Mouse (Mus musculus) liver, embryonic 14.5 days (tissue): ENCODE measurements at regions not wholly inside any gene's neighbourhood (a gene's known extent, or its start where the extent isn't known, plus 50 kb on each side); places are given as distances from the start of the nearest gene placed in this dataset.

Source experiments
- ATAC-seq: fragments of 200-750 bp; cut with Nextera tagmentation; 2 replicates; pipeline ENCODE4 v1.8.0; 2017; ENCODE audit warnings: moderate number of reproducible peaks, mild to moderate bottlenecking, moderate library complexity; ENCODE audit not compliant: insufficient read depth
- DNase-seq, 3 experiments: peaks; one replicate each; pipeline ENCODE4 v3.0.0-alpha.2; 2012 to 2013; ENCODE audit warnings: low read depth in 3 of 3, low spot score in 3 of 3
- H3K27ac ChIP-seq: fragments of 300-500 bp; sonication (generic); 2 replicates; pipeline ENCODE4 v1.5.1; 2014; ENCODE audit warnings: moderate library complexity, mild to moderate bottlenecking, control low read depth, inconsistent platforms
- H3K27me3 ChIP-seq: fragments of 300-500 bp; sonication (generic); 2 replicates; pipeline ENCODE4 v1.6.1; 2014; ENCODE audit warnings: mild to moderate bottlenecking, low read length, moderate library complexity; ENCODE audit not compliant: control insufficient read depth, insufficient read depth
- H3K36me3 ChIP-seq: fragments of 300-500 bp; sonication (generic); replicated peaks from 2 replicates; pipeline ENCODE4 v1.6.1; 2014; ENCODE audit warnings: low read depth; ENCODE audit not compliant: control insufficient read depth, insufficient read depth
- H3K4me1 ChIP-seq, 2 experiments: fragments of 200-500 bp in 1 of 2; fragments of 300-500 bp in 1 of 2; sonication (generic) in 1 of 2; replicated peaks; 2 replicates each; pipeline ENCODE4 v1.6.1; 2012 to 2014; ENCODE audit warnings: antibody characterized with exemption in 1 of 2, inconsistent platforms in 1 of 2, low read length in 1 of 2; ENCODE audit not compliant: control insufficient read depth in 2 of 2, insufficient read depth in 2 of 2
- H3K4me2 ChIP-seq: fragments of 300-500 bp; sonication (generic); 2 replicates; pipeline ENCODE4 v1.6.1; 2014; ENCODE audit warnings: low read depth, mild to moderate bottlenecking, control low read depth, moderate library complexity
- H3K4me3 ChIP-seq, 2 experiments: fragments of 200-500 bp in 1 of 2; fragments of 300-500 bp in 1 of 2; sonication (generic) in 1 of 2; 2 replicates each; pipeline ENCODE4 v1.5.1; 2012 to 2014; ENCODE audit warnings: low read depth in 2 of 2, low read length in 2 of 2, mild to moderate bottlenecking in 2 of 2, control low read depth in 1 of 2, inconsistent platforms in 1 of 2, moderate library complexity in 1 of 2; ENCODE audit not compliant: insufficient read depth in 1 of 2
- H3K9ac ChIP-seq: fragments of 300-500 bp; sonication (generic); replicated peaks from 2 replicates; pipeline ENCODE4 v1.6.1; 2014; ENCODE audit warnings: mild to moderate bottlenecking, control low read depth, moderate library complexity
- H3K9me3 ChIP-seq: fragments of 300-500 bp; sonication (generic); 2 replicates; pipeline ENCODE4 v1.6.1; 2016; ENCODE audit warnings: low read length, mixed read lengths; ENCODE audit not compliant: control insufficient read depth
- CTCF ChIP-seq: IDR thresholded peaks from 2 replicates; pipeline ENCODE4 v1.5.1; 2016; ENCODE audit warnings: antibody characterized with exemption, low read depth, control low read depth
- EP300 ChIP-seq: IDR thresholded peaks from 2 replicates; pipeline ENCODE4 v1.6.1; 2016; ENCODE audit warnings: antibody characterized with exemption, low read depth
- WGBS: fragments of 180-500 bp; shearing (Covaris S2); extraction: QIAGEN DNeasy Blood & Tissue Kit; methylation state at CpG from one replicate; pipeline ENCODE4 v1.1.7; 2014; ENCODE audit not compliant: insufficient replicate concordance; 5-methylcytosine and 5-hydroxymethylcytosine counted together

- TF ChIP-seq EP300, result no peak
- no peak for TF ChIP-seq CTCF
- ATAC-seq (peak; percentile 33; the same call in 1 of the 2 replicates), DNase-seq (peak in 1 of 3 experiments; percentile 11)
- H3K4me3 ChIP-seq, result no peak overlapping the region; a peak in 1 of 4 replicates
- no peaks in the 10 kb centered on the region for H3K36me3 ChIP-seq
- no peaks in the 10 kb centered on the region; the same call in 1 of the 2 replicates for H3K27me3 ChIP-seq
- H3K27ac ChIP-seq, result no peak overlapping the region; the same call in 1 of the 2 replicates
- H3K9me3 ChIP-seq, result no peaks in the 10 kb centered on the region
- H3K9ac ChIP-seq, result peak overlapping the region; percentile 31; the same call in 1 of the 2 replicates
- WGBS, result 5% methylated on average over 3 of the region's 3 CpGs
- peak overlapping the region; percentile 58 for H3K4me2 ChIP-seq
- H3K4me1 ChIP-seq, result peaks cover 13 to 21% of the 10 kb centered on the region in 2 experiments
These were observed 1406.1 kb upstream of the A1bg start for GRCm38 (mm10) chr15:62328920-62329319.

- no peak overlapping the region; the same call in none of the 2 replicates for H3K27ac ChIP-seq
- TF ChIP-seq EP300, result peak; percentile 68
- TF ChIP-seq CTCF, result no peak
- 8% methylated on average over 9 of the region's 9 CpGs for WGBS
These were observed 1405.6 kb upstream of the A1bg start for GRCm38 (mm10) chr15:62328305-62328881.

GRCm38 (mm10) chr15:62327481-62327880, 1404.7 kb upstream of the A1bg start:
- no peak overlapping the region for H3K4me2 ChIP-seq
- peaks cover 13 to 21% of the 10 kb centered on the region in 2 experiments for H3K4me1 ChIP-seq
- H3K36me3 ChIP-seq, result no peaks in the 10 kb centered on the region
- H3K27me3 ChIP-seq, result no peaks in the 10 kb centered on the region; the same call in 1 of the 2 replicates
- H3K27ac ChIP-seq, result no peak overlapping the region
- no peak overlapping the region for H3K9ac ChIP-seq
- ATAC-seq (no peak), DNase-seq (no peak)
- WGBS, result 59% methylated on average over 2 of the region's 2 CpGs
- H3K4me3 ChIP-seq, result no peak overlapping the region
- H3K9me3 ChIP-seq, result no peaks in the 10 kb centered on the region
- no peak for TF ChIP-seq CTCF
- no peak for TF ChIP-seq EP300

More at GRCm38 (mm10) chr15:62328305-62328881, 1405.6 kb upstream of the A1bg start:
- H3K4me3 ChIP-seq, result no peak overlapping the region; a peak in 1 of 4 replicates
- H3K9me3 ChIP-seq, result no peaks in the 10 kb centered on the region
- ATAC-seq (peak; percentile 79), DNase-seq (peak; percentile 30 to 56 (median 47))
- H3K36me3 ChIP-seq, result no peaks in the 10 kb centered on the region
- H3K4me2 ChIP-seq, result peak overlapping the region; percentile 58
- peak overlapping the region; percentile 31; the same call in 1 of the 2 replicates for H3K9ac ChIP-seq
- peaks cover 13 to 21% of the 10 kb centered on the region in 2 experiments for H3K4me1 ChIP-seq
- H3K27me3 ChIP-seq, result no peaks in the 10 kb centered on the region; the same call in 1 of the 2 replicates

GRCm38 (mm10) chr15:62326524-62326923, 1403.7 kb upstream of the A1bg start:
- no peak overlapping the region for H3K27ac ChIP-seq
- 48% methylated on average over 4 of the region's 4 CpGs for WGBS
- H3K9ac ChIP-seq, result no peak overlapping the region
- H3K36me3 ChIP-seq, result no peaks in the 10 kb centered on the region
- ATAC-seq, result no peak
- DNase-seq, result no peak
- H3K4me2 ChIP-seq, result no peak overlapping the region
- no peak overlapping the region for H3K4me3 ChIP-seq
- no peaks in the 10 kb centered on the region; the same call in 1 of the 2 replicates for H3K27me3 ChIP-seq
- H3K4me1 ChIP-seq, result peaks cover 13 to 21% of the 10 kb centered on the region in 2 experiments
- H3K9me3 ChIP-seq, result no peaks in the 10 kb centered on the region
- TF ChIP-seq EP300 (no peak), CTCF (no peak)

- no peak overlapping the region for H3K4me3 ChIP-seq
- H3K27ac ChIP-seq, result no peak overlapping the region
- no peaks in the 10 kb centered on the region for H3K9me3 ChIP-seq
- no peak for ATAC-seq
- no peaks in the 10 kb centered on the region; the same call in 1 of the 2 replicates for H3K27me3 ChIP-seq
- DNase-seq, result no peak
- no peaks in the 10 kb centered on the region for H3K36me3 ChIP-seq
- 59% methylated on average over 1 of the region's 1 CpGs for WGBS
- H3K4me2 ChIP-seq, result no peak overlapping the region
- peaks cover 13 to 20% of the 10 kb centered on the region in 2 experiments for H3K4me1 ChIP-seq
- H3K9ac ChIP-seq, result no peak overlapping the region
- TF ChIP-seq CTCF (no peak), EP300 (no peak)
These were observed 1402.9 kb upstream of the A1bg start for GRCm38 (mm10) chr15:62325451-62326290.
